Mouse (Mus musculus): ENCODE measurements around the gene Trib2.

DNA sequence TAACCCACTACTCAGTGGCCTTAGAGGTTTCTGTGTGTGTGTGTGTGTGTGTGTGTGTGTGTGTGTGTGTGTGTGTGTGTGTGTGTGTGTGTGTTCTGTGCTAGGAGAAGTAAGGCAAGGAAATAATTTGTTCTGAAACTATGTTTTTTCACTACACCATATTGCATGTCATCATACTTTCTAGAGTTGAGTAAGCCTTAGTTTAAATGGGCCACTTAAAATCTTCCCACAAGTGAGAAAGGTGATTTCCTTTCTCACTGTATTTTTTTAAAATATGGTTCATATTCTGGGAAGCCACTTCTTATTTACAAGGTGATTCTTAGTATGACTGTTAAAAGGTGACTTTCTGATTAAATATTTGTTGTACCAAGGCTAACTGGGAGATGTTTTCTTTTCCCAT lies 4.3 kb upstream of the Trib2 start:
- no peak for TF ChIP-seq CTCF (IDR thresholded peaks at IDR 0.05; ENCODE audit: extremely low read depth, insufficient read length, insufficient replicate concordance, low read depth, low read length)
- TF ChIP-seq POLR2A (IDR thresholded peaks at IDR 0.05; ENCODE audit: low read depth, low read length), result no peak

All from small intestine, adult 2 months (tissue).